Mouse (Mus musculus) heart, postnatal 0 days (tissue): ENCODE results near the gene Plekha6.

Experiments used
- CTCF ChIP-seq: IDR thresholded peaks from 2 replicates; pipeline ENCODE4 v1.5.1; 2016; ENCODE audit warnings: antibody characterized with exemption, control low read depth, low read depth
- EP300 ChIP-seq: IDR thresholded peaks from 2 replicates; pipeline ENCODE4 v1.6.1; 2016; ENCODE audit warnings: antibody characterized with exemption, low read depth

- TF ChIP-seq CTCF (no peak), EP300 (no peak)
Measured at GRCm38 (mm10) chr1:133347226-133347625, 183.2 kb downstream of the Plekha6 start.
